Mouse (Mus musculus): ENCODE results near the gene Rac2. TPM values are rescaled to one million over a fixed set of nuclear protein-coding genes. Genes with fewer than 3 reads are reported as not detected.

Gene Rac2
- polyA plus RNA-seq, 1 experiment from 2014 or later, result 7.0 TPM

- Histone ChIP-seq H3K4me3 (replicated peaks; ENCODE audit: low read depth, low read length) (no peak overlapping the region), H3K27me3 (ENCODE audit: control insufficient read depth, insufficient read depth, low read length) (no peaks in the 10 kb centered on the region), H3K9me3 (ENCODE audit: control insufficient read depth, low read length) (peaks cover 3% of the 10 kb centered on the region; the same call in 1 of the 2 replicates), H3K9ac (replicated peaks; ENCODE audit: low read length) (no peak overlapping the region), H3K27ac (replicated peaks; ENCODE audit: low read depth, low read length) (0 out of 2 replicates have a peak overlapping the region, but pooled peaks have one; percentile 13), H3K4me1 (ENCODE audit: control insufficient read depth, insufficient read depth, low read length) (peaks cover 12% of the 10 kb centered on the region), H3K4me2 (ENCODE audit: low read length) (no peak overlapping the region), H3K36me3 (ENCODE audit: control insufficient read depth, insufficient read depth, low read length) (no peaks in the 10 kb centered on the region)
- whole genome bisulfite sequencing, result 16% methylated on average over 11 of the region's 11 CpGs
- DNase-seq, result peak; percentile 39
- ATAC-seq (ENCODE audit: low FRiP score, low TSS enrichment), result no peak
Measured at GRCm38 (mm10) chr15:78583352-78583751, 10.8 kb upstream of the Rac2 start.

DNA sequence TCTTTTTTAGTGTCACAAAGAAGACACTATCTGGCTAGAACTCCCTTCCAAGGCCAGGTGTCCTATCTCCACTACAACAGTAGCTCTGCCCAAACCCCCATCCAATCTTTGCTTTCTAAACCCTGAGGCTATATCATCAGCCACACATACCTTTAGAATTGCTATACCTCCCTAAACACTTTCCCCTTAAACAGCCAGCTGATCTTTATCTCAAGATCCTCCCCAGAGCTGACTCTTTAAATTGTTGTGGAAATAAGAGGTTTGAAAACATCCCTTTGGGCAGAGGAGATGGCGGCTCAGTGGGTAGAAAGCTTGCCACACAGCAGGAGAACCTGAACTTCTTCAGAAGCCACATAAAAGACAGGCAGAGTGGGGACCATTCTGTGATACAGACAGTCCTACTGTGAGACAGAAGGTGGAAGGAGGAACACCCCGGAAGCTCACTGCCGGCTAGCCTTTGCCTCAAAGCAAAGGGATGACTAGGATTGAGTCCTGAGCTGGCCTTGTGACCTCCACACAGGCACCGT lies 3.8 kb upstream of the Rac2 start:
- WGBS, result 51% methylated on average over 4 of the region's 4 CpGs
- Histone ChIP-seq H3K4me1 (ENCODE audit: control insufficient read depth, insufficient read depth, low read length) (peaks cover 11% of the 10 kb centered on the region), H3K36me3 (ENCODE audit: control insufficient read depth, insufficient read depth, low read length) (no peaks in the 10 kb centered on the region), H3K4me2 (ENCODE audit: low read length) (no peak overlapping the region), H3K9ac (replicated peaks; ENCODE audit: low read length) (no peak overlapping the region), H3K27me3 (ENCODE audit: control insufficient read depth, insufficient read depth, low read length) (no peaks in the 10 kb centered on the region), H3K4me3 (replicated peaks; ENCODE audit: low read depth, low read length) (no peak overlapping the region), H3K27ac (replicated peaks; ENCODE audit: low read depth, low read length) (no peak overlapping the region), H3K9me3 (ENCODE audit: control insufficient read depth, low read length) (no peaks in the 10 kb centered on the region)
- DNase-seq (no peak), ATAC-seq (ENCODE audit: low FRiP score, low TSS enrichment) (no peak)

- 91% methylated on average over 5 of the region's 5 CpGs for WGBS
Measured at GRCm38 (mm10) chr15:78572270-78572600, 348 bp downstream of the Rac2 start.

DNA sequence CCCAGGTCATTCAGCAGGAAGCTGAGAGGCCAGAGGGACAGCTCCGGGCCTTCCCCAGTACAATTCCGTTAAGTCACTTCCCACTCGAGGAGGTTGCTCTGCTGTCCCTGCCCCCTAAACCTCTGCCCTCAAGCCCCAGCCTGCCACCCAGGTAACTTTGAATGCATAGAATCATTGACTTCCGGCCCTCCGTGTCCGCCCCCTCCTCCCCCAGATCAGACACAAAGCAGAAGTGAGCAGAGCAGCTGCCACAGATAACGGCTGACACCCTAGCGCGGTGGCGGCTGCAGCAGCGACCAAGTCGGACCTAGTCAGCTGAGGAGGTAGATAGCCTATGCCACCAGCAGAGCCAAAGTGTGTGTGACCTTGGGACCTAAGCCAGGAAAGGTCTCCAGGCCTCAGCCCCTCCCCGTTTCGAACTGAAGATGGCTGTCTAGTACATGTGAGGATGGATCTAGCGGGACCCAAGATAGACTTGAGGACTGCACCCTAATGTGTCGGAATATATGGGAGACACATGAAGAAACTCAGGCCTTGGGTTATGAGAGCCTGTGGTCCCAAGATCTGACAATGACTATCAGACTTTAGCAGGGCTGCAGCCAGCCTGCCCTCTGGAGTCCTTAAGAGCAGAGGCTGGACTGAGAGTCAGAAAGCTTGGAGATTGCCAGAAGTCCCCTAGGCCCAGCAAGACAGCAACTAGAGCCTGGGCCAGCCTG lies 871 bp downstream of the Rac2 start:
- no peak overlapping the region for H3K9ac ChIP-seq (replicated peaks; ENCODE audit: low read length)
- DNase-seq, result no peak
- H3K9me3 ChIP-seq (ENCODE audit: control insufficient read depth, low read length), result no peaks in the 10 kb centered on the region
- H3K4me3 ChIP-seq (replicated peaks; ENCODE audit: low read depth, low read length), result no peak overlapping the region
- ATAC-seq (ENCODE audit: low FRiP score, low TSS enrichment), result no peak
- no peaks in the 10 kb centered on the region for H3K27me3 ChIP-seq (ENCODE audit: control insufficient read depth, insufficient read depth, low read length)
- 68% methylated on average over 16 of the region's 16 CpGs for WGBS
- no peak overlapping the region for H3K4me2 ChIP-seq (ENCODE audit: low read length)
- no peak overlapping the region for H3K27ac ChIP-seq (replicated peaks; ENCODE audit: low read depth, low read length)
- no peaks in the 10 kb centered on the region for H3K4me1 ChIP-seq (ENCODE audit: control insufficient read depth, insufficient read depth, low read length)
- no peaks in the 10 kb centered on the region for H3K36me3 ChIP-seq (ENCODE audit: control insufficient read depth, insufficient read depth, low read length)

More at GRCm38 (mm10) chr15:78572270-78572600, 348 bp downstream of the Rac2 start:
- ATAC-seq (ENCODE audit: low FRiP score, low TSS enrichment) (no peak), DNase-seq (no peak)
- Histone ChIP-seq H3K9ac (replicated peaks; ENCODE audit: low read length) (no peak overlapping the region), H3K27ac (replicated peaks; ENCODE audit: low read depth, low read length) (no peak overlapping the region), H3K36me3 (ENCODE audit: control insufficient read depth, insufficient read depth, low read length) (no peaks in the 10 kb centered on the region), H3K4me3 (replicated peaks; ENCODE audit: low read depth, low read length) (no peak overlapping the region), H3K27me3 (ENCODE audit: control insufficient read depth, insufficient read depth, low read length) (no peaks in the 10 kb centered on the region), H3K4me2 (ENCODE audit: low read length) (no peak overlapping the region), H3K4me1 (ENCODE audit: control insufficient read depth, insufficient read depth, low read length) (no peaks in the 10 kb centered on the region), H3K9me3 (ENCODE audit: control insufficient read depth, low read length) (no peaks in the 10 kb centered on the region)

DNA sequence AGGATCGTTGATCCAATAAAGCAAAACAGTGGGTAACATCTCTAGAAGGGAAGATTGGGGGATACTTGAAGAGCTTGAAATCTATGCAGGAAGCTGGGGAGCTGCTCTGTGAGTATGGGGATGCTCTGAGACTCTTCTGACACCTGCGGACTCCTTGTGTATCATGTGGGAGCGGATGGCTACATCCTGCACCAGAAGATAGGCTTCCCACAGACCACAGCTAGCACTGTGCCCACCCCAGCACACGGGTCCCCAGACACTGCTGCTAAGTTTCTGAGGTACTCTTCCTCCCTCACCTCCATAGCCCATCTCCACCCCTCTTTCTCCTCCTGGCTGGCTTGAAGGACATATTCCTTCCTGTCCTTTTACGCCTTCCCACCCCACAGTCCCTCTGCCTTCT lies 2.4 kb downstream of the Rac2 start:
- DNase-seq, result no peak
- 93% methylated on average over 5 of the region's 5 CpGs for WGBS
- H3K9ac ChIP-seq (replicated peaks; ENCODE audit: low read length), result no peak overlapping the region
- H3K36me3 ChIP-seq (ENCODE audit: control insufficient read depth, insufficient read depth, low read length), result no peaks in the 10 kb centered on the region
- H3K4me3 ChIP-seq (replicated peaks; ENCODE audit: low read depth, low read length), result no peak overlapping the region
- no peaks in the 10 kb centered on the region for H3K4me1 ChIP-seq (ENCODE audit: control insufficient read depth, insufficient read depth, low read length)
- H3K27me3 ChIP-seq (ENCODE audit: control insufficient read depth, insufficient read depth, low read length), result no peaks in the 10 kb centered on the region
- ATAC-seq (ENCODE audit: low FRiP score, low TSS enrichment), result no peak
- no peaks in the 10 kb centered on the region for H3K9me3 ChIP-seq (ENCODE audit: control insufficient read depth, low read length)
- no peak overlapping the region for H3K27ac ChIP-seq (replicated peaks; ENCODE audit: low read depth, low read length)
- H3K4me2 ChIP-seq (ENCODE audit: low read length), result no peak overlapping the region

GRCm38 (mm10) chr15:78567608-78568120 lies 4.9 kb downstream of the Rac2 start:
- no peak overlapping the region for H3K4me2 ChIP-seq (ENCODE audit: low read length)
- no peak overlapping the region for H3K9ac ChIP-seq (replicated peaks; ENCODE audit: low read length)
- ATAC-seq (ENCODE audit: low FRiP score, low TSS enrichment), result no peak
- no peaks in the 10 kb centered on the region for H3K9me3 ChIP-seq (ENCODE audit: control insufficient read depth, low read length)
- 77% methylated on average over 9 of the region's 9 CpGs for WGBS
- no peak for DNase-seq
- no peak overlapping the region for H3K27ac ChIP-seq (replicated peaks; ENCODE audit: low read depth, low read length)
- H3K4me3 ChIP-seq (replicated peaks; ENCODE audit: low read depth, low read length), result no peak overlapping the region
- H3K4me1 ChIP-seq (ENCODE audit: control insufficient read depth, insufficient read depth, low read length), result no peaks in the 10 kb centered on the region
- no peaks in the 10 kb centered on the region for H3K27me3 ChIP-seq (ENCODE audit: control insufficient read depth, insufficient read depth, low read length)
- no peaks in the 10 kb centered on the region for H3K36me3 ChIP-seq (ENCODE audit: control insufficient read depth, insufficient read depth, low read length)

- H3K4me1 ChIP-seq (ENCODE audit: control insufficient read depth, insufficient read depth, low read length), result no peaks in the 10 kb centered on the region
- 76% methylated on average over 11 of the region's 11 CpGs for WGBS
- no peak overlapping the region for H3K4me3 ChIP-seq (replicated peaks; ENCODE audit: low read depth, low read length)
- no peak overlapping the region for H3K9ac ChIP-seq (replicated peaks; ENCODE audit: low read length)
- H3K9me3 ChIP-seq (ENCODE audit: control insufficient read depth, low read length), result no peaks in the 10 kb centered on the region
- no peaks in the 10 kb centered on the region for H3K36me3 ChIP-seq (ENCODE audit: control insufficient read depth, insufficient read depth, low read length)
- H3K4me2 ChIP-seq (ENCODE audit: low read length), result no peak overlapping the region
- no peak for DNase-seq
- no peak overlapping the region for H3K27ac ChIP-seq (replicated peaks; ENCODE audit: low read depth, low read length)
- no peak for ATAC-seq (ENCODE audit: low FRiP score, low TSS enrichment)
- H3K27me3 ChIP-seq (ENCODE audit: control insufficient read depth, insufficient read depth, low read length), result no peaks in the 10 kb centered on the region
Measured at GRCm38 (mm10) chr15:78564764-78565435, 7.7 kb downstream of the Rac2 start.

- Histone ChIP-seq H3K27ac (replicated peaks; ENCODE audit: low read depth, low read length) (no peak overlapping the region), H3K9me3 (ENCODE audit: control insufficient read depth, low read length) (no peaks in the 10 kb centered on the region), H3K9ac (replicated peaks; ENCODE audit: low read length) (no peak overlapping the region), H3K4me1 (ENCODE audit: control insufficient read depth, insufficient read depth, low read length) (no peaks in the 10 kb centered on the region), H3K4me2 (ENCODE audit: low read length) (no peak overlapping the region), H3K27me3 (ENCODE audit: control insufficient read depth, insufficient read depth, low read length) (no peaks in the 10 kb centered on the region), H3K36me3 (ENCODE audit: control insufficient read depth, insufficient read depth, low read length) (no peaks in the 10 kb centered on the region), H3K4me3 (replicated peaks; ENCODE audit: low read depth, low read length) (no peak overlapping the region)
- 85% methylated on average over 5 of the region's 5 CpGs for WGBS
- DNase-seq (no peak), ATAC-seq (ENCODE audit: low FRiP score, low TSS enrichment) (no peak)
Measured at GRCm38 (mm10) chr15:78563937-78564336, 8.6 kb downstream of the Rac2 start.

Data from midbrain, embryonic 14.5 days (tissue).